Mouse (Mus musculus) large intestine, adult 2 months (tissue): ENCODE data around the gene Rps9. TPM values are rescaled to one million over a fixed set of nuclear protein-coding genes. Genes with fewer than 3 reads are reported as not detected.
"Not testable (repeated sequence)": the region's sequence is repeated elsewhere in the genome, so short reads cannot be mapped to it uniquely, and the experiment has no call there.

Experiments used
- DNase-seq: peaks from one replicate; pipeline ENCODE4 v3.0.0-alpha.2; 2012; ENCODE audit warnings: low read depth, low spot score
- WGBS: fragments of 180-500 bp; shearing (Covaris S2); methylation state at CpG from one replicate; pipeline ENCODE4 v1.1.7; 2018; 5-methylcytosine and 5-hydroxymethylcytosine counted together
- polyA plus RNA-seq: library from polyadenylated mRNA; depleted of rRNA; stranded (reverse); fragments of >200 nt; gene quantifications from 2 replicates; pipeline ENCODE4 v1.2.3, GENCODE M21; 2012

The Rps9 gene
- polyA plus RNA-seq, 1 experiment: 1,977 TPM

- under 1% methylated on average over 51 of the region's 55 CpGs for WGBS
- DNase-seq: peak; percentile 53
Observed at GRCm38 (mm10) chr7:3694076-3694948, 9.5 kb upstream of the Rps9 start.

DNA sequence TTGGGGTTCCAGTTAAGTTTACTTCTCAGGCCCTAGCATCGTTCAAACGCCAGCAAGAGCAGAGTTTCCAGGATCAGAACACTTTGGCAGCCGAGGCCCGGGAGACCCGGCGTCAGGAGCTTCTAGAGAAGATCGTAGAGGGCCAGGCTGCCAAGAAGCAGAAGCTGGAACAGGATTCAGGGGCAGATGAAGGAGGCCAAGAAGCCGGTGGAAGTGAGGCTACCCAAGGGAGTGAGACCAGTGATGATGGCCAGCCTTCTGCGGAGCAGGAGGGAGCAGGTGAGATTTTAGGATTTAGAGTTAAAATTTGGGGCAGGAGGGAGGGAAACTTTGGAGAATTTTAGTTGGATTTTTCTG is 8.9 kb upstream of the Rps9 start:
- 7% methylated on average over 9 of the region's 9 CpGs for WGBS
- DNase-seq: not testable (repeated sequence)

DNA sequence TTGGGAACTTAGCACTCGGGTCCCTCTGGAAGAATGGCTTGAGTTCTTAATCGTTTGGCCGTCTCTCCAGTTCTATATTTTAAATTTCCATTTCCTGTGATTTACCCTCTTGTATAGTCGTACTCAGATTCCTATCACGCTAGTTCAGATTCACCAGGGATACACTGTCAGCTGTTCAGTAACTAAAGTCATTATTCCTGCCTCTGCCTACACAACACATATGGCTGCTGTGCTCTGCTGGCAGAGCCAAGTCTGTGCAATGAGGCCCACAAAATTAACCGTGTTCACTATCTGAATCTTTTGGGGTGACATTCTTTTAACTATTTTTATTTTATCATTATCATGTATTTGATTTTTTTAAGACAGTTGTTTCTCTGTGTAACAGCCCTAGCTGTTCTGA is 5.3 kb upstream of the Rps9 start:
- 94% methylated on average over 6 of the region's 6 CpGs for WGBS
- DNase-seq: no peak

- WGBS: 18% methylated on average over 6 of the region's 6 CpGs
- DNase-seq: no peak
Observed at GRCm38 (mm10) chr7:3703148-3703878, 480 bp upstream of the Rps9 start.

DNA sequence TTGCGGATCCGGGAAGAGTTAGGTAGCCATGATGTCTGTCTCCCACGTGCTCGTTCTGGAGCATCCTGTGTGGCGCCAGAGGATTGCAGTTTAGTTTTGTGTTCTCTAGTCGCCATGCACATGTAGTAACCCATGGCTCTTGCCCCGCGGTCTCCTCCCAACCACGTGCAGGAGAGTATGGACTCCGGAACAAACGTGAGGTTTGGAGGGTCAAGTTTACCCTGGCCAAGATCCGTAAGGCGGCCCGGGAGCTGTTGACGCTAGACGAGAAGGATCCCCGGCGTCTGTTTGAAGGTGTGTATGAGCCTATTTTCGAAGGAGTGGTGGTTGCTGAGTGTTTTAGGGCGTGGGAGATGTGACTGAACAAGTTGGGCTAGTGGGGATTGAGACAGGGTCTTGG is 682 bp downstream of the Rps9 start:
- no peak for DNase-seq
- WGBS: under 1% methylated on average over 20 of the region's 20 CpGs

DNA sequence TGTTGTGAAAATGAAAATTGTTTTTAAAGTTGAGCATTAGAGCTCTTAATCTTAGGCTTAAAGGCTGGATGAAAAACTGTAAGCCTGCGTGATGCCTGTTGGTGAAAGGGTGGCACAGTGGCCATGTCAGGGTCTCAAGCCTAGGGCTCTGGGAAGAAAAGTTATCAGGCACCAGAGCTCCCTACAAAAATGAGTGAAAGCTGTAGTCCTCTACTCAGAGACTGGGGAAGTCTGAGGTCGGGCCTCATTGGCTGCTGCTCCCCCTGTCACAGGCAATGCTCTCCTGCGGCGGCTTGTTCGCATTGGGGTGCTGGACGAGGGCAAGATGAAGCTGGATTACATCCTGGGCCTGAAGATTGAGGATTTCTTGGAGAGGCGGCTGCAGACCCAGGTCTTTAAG is 1.7 kb downstream of the Rps9 start:
- not testable (repeated sequence) for DNase-seq
- 10% methylated on average over 7 of the region's 7 CpGs for WGBS

DNA sequence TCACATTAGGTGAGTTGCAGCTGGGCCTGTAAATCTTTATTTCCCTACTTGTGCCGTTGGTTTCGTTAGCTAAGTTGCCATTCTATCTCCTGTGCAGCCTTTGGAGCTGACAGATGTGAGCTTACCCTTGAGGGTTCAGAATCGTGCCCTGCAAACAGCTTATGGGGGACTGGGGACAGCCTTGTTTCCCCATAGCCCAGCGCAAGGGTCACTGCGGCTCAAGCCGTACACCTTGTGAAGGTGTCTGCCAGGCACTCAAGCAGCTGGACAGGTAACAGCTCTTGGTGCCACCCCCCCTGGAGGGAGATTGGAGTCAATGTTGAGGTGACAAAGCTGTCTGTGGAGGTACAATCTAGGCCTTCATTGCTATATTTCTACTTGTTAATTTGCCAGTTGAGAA is 2.1 kb downstream of the Rps9 start:
- WGBS: 13% methylated on average over 6 of the region's 6 CpGs
- no peak for DNase-seq

DNA sequence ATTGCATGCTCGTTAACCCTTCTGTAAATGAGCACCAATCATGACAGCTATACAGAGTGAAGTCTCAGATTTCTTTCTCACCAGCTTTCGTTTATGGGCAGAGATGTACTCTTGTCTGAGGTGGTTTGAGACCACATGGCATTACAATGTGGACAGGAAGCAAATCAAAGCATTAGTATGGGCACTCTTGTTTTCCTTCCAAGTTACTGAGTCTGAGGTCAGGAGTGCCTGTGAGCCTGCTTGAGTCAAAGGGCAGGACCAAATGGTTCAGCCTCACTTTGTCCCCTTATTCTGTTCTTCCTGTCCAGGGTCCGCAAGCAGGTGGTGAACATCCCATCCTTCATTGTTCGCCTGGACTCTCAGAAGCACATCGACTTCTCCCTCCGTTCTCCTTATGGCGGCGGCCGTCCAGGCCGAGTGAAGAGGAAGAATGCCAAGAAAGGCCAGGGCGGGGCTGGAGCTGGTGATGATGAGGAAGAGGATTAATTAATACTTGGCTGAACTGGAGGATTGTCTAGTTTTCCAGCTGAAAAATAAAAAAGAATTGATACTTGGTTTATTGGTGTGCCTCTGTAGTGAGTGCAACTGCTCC is 2.6 kb downstream of the Rps9 start:
- no peak for DNase-seq
- WGBS: 27% methylated on average over 11 of the region's 11 CpGs

GRCm38 (mm10) chr7:3707027-3707426 is 3.2 kb downstream of the Rps9 start:
- 58% methylated on average over 4 of the region's 4 CpGs for WGBS
- no peak for DNase-seq

DNA sequence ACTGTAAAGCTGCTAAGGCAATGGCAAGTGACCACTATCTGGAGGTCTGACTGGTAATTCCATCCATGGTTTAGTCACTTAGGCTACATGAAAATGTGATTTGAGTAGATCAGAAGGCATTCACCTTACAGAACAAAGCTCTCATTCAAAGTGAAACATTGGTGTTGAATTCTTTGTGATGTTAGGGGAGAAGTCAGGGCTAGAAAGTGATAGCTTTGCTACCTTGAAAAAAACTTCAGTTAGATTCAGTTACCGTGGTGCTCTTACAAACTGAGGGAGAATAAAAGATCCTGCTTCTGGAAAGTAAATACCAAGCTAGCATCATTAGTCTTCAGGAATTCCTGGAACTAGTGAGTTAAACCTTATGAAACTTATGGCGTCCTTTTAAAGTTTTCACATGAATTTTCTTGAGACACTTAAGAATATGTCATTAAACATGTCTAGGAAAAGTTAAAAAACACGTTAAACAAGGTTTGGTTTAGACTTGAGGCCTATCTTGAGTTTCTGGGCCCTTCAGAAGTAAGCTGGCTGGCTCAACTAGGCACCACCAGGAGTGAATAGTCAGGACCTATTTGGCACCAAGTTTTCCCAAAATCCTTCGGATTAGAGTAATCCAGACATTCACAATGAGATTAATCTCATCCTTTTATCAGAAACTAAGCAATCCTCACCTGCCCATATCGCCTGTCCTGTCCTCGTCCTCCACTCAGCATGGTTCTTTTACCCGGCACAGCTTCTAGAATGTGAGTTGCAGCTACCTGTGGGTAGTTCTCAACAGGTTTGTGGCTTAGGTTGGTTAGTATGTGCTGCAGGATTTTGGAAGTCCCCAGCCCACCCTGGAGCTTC is 4.0 kb downstream of the Rps9 start:
- DNase-seq: no peak
- WGBS: 63% methylated on average over 7 of the region's 7 CpGs

DNA sequence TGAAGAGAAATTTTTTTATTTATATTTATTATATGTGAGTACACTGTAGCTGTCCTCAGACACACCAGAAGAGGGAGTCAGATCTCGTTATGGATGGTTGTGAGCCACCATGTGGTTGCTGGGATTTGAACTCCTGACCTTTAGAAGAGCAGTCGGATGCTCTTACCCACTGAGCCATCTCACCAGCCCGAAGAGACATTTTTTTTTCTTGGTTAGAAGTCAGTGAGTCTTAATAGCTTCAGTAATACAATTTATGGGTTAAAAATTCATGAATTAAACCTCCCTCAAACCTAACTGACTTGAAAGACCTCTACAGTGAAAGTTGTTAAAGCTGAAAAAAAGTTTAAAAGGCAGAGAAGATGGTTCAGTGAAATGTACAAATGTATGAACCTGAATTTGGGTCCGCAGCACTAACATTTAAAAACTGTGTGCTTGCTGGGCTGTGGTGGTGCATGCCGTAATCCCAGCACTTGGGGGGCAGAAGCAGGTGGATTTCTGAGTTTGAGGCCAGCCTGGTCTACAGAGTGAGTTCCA is 4.7 kb downstream of the Rps9 start:
- DNase-seq: not testable (repeated sequence)
- WGBS: 54% methylated on average over 5 of the region's 5 CpGs

- WGBS: 54% methylated on average over 1 of the region's 1 CpGs
- DNase-seq: no peak
Observed at GRCm38 (mm10) chr7:3709000-3709399, 5.2 kb downstream of the Rps9 start.

DNA sequence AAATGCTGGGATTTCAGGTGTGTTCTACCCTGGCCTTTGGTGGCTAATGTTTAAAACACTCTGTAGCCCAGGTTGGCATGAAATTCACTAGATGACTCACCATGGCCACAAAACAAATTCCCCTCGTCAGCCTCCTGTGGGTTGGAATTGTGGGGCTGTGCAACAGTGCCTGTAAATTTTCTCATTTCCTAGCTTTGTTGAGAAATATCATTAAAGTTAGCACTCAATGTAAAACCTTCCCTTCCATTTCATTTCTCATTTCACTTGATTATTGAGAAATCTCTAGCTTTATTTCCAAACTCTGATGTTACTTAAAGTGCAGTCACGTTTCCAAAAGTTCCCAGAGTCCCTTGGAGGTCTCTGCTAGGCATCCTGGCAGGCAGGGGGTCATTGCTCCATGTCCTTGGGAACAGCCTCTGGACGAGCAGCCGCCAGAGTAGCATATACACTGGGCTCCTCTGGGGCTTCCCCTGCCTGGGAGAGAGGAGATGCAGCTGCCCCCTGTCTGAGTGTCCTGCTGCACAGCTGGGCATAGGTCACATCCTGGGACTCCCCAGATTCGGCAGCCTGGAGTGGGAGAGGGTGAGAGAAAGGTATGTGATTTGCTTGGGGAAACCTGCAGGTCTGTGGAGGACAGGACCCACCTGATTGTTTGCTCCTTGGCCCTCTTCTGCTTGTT is 8.6 kb downstream of the Rps9 start:
- WGBS: 18% methylated on average over 5 of the region's 5 CpGs

GRCm38 (mm10) chr7:3715249-3715648 is 11.5 kb downstream of the Rps9 start:
- WGBS: 17% methylated on average over 1 of the region's 1 CpGs
- DNase-seq: no peak

More for the DNA sequence above, 8.6 kb downstream of the Rps9 start:
- DNase-seq: no peak

GRCm38 (mm10) chr7:3720268-3720667 is 16.5 kb downstream of the Rps9 start, which contains the start of gene Pirb:
Gene Pirb (minus strand): TSS chr7:3720391.
- WGBS: 38% methylated on average over 1 of the region's 3 CpGs
- DNase-seq: not testable (repeated sequence)

DNA sequence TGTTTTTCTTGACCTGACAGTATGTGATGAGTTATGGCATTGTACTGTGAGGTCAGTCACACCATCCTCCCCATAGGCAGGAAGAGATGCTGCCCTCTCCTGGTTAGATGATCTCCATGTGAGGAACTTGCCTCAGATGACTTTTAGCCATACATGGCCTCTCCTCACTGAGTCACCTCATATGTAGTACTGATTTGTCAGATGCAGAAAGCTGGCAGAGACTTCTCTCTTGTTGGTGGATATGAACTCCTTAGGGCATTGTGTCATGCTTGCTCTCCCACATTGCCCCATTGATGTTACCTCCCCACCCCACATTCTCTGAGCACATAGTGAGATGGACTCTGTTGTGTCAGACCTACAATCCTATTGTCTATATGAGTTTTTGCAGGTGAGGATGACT is 21.7 kb downstream of the Rps9 start:
- not testable (repeated sequence) for DNase-seq

DNA sequence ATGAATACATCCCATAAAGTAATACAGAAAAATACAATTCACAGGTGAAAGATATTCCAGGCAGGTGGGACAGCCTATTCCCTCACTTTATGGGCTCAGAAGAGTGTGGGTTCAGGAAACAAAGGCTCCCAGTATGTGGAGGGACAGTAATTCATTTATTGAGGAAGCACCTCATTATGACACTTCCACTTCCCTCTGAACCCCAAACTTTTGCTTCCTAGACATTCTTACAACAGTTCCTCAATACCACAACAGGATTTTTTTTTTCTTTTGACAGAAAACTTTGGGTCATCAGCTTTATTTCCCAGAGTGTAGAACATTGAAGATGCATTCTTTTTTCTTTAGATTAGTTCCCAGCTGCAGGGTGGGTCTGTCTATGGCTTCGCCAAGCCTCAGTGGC is 28.9 kb downstream of the Rps9 start:
- not testable (repeated sequence) for DNase-seq
- no CpG with 5 or more reads among the region's 1 CpGs for WGBS
